ENCODE assay signal across 13 mouse cellular contexts in genomic region chr4:136289918-136290780, GRCm38 (mm10). TPM values are rescaled to one million over a fixed set of nuclear protein-coding genes. Genes with fewer than 3 reads are reported as not detected.
DNase-seq lines count a peak whose midpoint lies in the region; ATAC-seq lines count a peak whose summit lies in the region.
"Had no signal": no experiment of that assay in that cellular context is flagged by ENCODE, and none has a peak within 500 bp of the region (broad histone marks: within the 10 kb centered on the region; RNA-seq: fewer than 3 reads in every experiment).

No protein-coding gene starts in this region.

- H3K27me3 ChIP-seq in hindbrain, embryonic 12.5 days = peaks cover 26% of the 10 kb centered on the region
- H3K27me3 ChIP-seq in midbrain, embryonic 13.5 days = peaks cover 25% of the 10 kb centered on the region
- H3K27me3 ChIP-seq: CH12.LX; liver, embryonic 12.5 days had no signal

- H3K27ac ChIP-seq in hindbrain, embryonic 12.5 days = no peak overlapping the region
- H3K27ac ChIP-seq in midbrain, embryonic 13.5 days = no peak overlapping the region
- H3K27ac ChIP-seq: liver, embryonic 12.5 days had no signal

- ATAC-seq in hindbrain, embryonic 12.5 days (ENCODE audit: low FRiP score) = no peak
- ATAC-seq in midbrain, embryonic 13.5 days = no peak
- ATAC-seq in erythroid progenitor cell, adult 5-6 weeks (replicated peaks; ENCODE audit: low FRiP score, poor library complexity, severe bottlenecking) = no peak
- ATAC-seq: liver, embryonic 12.5 days had no signal

- no peak overlapping the region; the same call in 1 of the 2 replicates for H3K4me3 ChIP-seq in hindbrain, embryonic 12.5 days
- peak overlapping the region; percentile 15 for H3K4me3 ChIP-seq in midbrain, embryonic 13.5 days (replicated peaks)
- H3K4me3 ChIP-seq: liver, embryonic 12.5 days had no signal

- no peak overlapping the region for H3K9ac ChIP-seq in hindbrain, embryonic 12.5 days
- peak overlapping the region; percentile 51 for H3K9ac ChIP-seq in midbrain, embryonic 13.5 days (replicated peaks)
- H3K9ac ChIP-seq: liver, embryonic 12.5 days had no signal

- peak; percentile 53 for DNase-seq in ES-CJ7 (ENCODE audit: low read depth, low spot score)
- peak; percentile 38 for DNase-seq in embryo, embryonic 10 days (ENCODE audit: low spot score)
- DNase-seq in gastrocnemius, postnatal 36 days = no peak
- no peak for DNase-seq in gastrocnemius, postnatal 14 days
- no peak for DNase-seq in adrenal gland, adult (ENCODE audit: inconsistent age in 2 of 2, low spot score in 1 of 2)
- DNase-seq: kidney, adult 8-10 months; lung, postnatal 4 days; right cerebral cortex, adult 18-20 months had no signal

- no peaks in the 10 kb centered on the region for H3K9me3 ChIP-seq in hindbrain, embryonic 12.5 days (replicated peaks)
- 0 out of 2 replicates have a peak, but pooled peaks cover 3% of the 10 kb centered on the region for H3K9me3 ChIP-seq in midbrain, embryonic 13.5 days

- H3K4me1 ChIP-seq in hindbrain, embryonic 12.5 days = peaks cover 31% of the 10 kb centered on the region
- peaks cover 41% of the 10 kb centered on the region for H3K4me1 ChIP-seq in midbrain, embryonic 13.5 days (replicated peaks)

- intact Hi-C loops in gastrocnemius, postnatal 36 days (cut with DNase I) = no loop called here
- intact Hi-C loops in gastrocnemius, postnatal 14 days (cut with DNase I; ENCODE audit: low total_unique reads) = no loop called here

- peak overlapping the region; percentile 26 for H3K4me2 ChIP-seq in hindbrain, embryonic 12.5 days (replicated peaks)
- peak overlapping the region; percentile 42 for H3K4me2 ChIP-seq in midbrain, embryonic 13.5 days (replicated peaks)
- H3K4me2 ChIP-seq: liver, embryonic 12.5 days had no signal

- H3K36me3 ChIP-seq in hindbrain, embryonic 12.5 days = peaks cover 73% of the 10 kb centered on the region
- H3K36me3 ChIP-seq in midbrain, embryonic 13.5 days = peaks cover 77% of the 10 kb centered on the region

- 28% methylated on average over 66 of the region's 66 CpGs for WGBS in hindbrain, embryonic 12.5 days
- 25% methylated on average over 66 of the region's 66 CpGs for WGBS in midbrain, embryonic 13.5 days

RNA-seq across cellular contexts. Expression of gene Zfp46, which starts 5.7 kb away (rescaled TPM):
- polyA plus RNA-seq in hindbrain, embryonic 12.5 days (2016; fragmentation: Nextera tagmentation; extraction: Ambion mirVana) = 42.4 and 42.6 TPM in 2 replicates
- 39.5 and 40.7 TPM in 2 replicates for polyA plus RNA-seq in midbrain, embryonic 13.5 days (2015; fragmentation: Nextera tagmentation; extraction: Ambion mirVana)
- total RNA-seq in gastrocnemius, postnatal 36 days (2021) = 10 to 100 TPM; 19.7 to 22.4 TPM
- 1.7 and 2.9 TPM in 2 replicates for total RNA-seq in erythroid progenitor cell, adult 5-6 weeks (2015; ENCODE audit: low replicate concordance)
- 1.4 and 10.8 TPM in 2 replicates for total RNA-seq in erythroid progenitor cell, adult 5-6 weeks (2017; ENCODE audit: low replicate concordance)
- 10 to 100 TPM; 35.9 to 47.2 TPM for total RNA-seq in gastrocnemius, postnatal 14 days (2021)

RNA-seq across cellular contexts. Expression of gene Hnrnpr, which starts 20.6 kb away (rescaled TPM):
- 219 and 236 TPM in 2 replicates for polyA plus RNA-seq in hindbrain, embryonic 12.5 days (2016; fragmentation: Nextera tagmentation; extraction: Ambion mirVana)
- 254 and 270 TPM in 2 replicates for polyA plus RNA-seq in midbrain, embryonic 13.5 days (2015; fragmentation: Nextera tagmentation; extraction: Ambion mirVana)
- total RNA-seq in gastrocnemius, postnatal 36 days (2021) = 10 to 100 TPM; 16.4 to 21.1 TPM
- 92.6 and 104 TPM in 2 replicates for total RNA-seq in erythroid progenitor cell, adult 5-6 weeks (2015; ENCODE audit: low replicate concordance)
- total RNA-seq in erythroid progenitor cell, adult 5-6 weeks (2017; ENCODE audit: low replicate concordance) = 188 and 198 TPM in 2 replicates
- total RNA-seq in gastrocnemius, postnatal 14 days (2021) = 10 to 100 TPM; 23.0 to 30.3 TPM

RNA-seq across cellular contexts. Expression of gene Tcea3, which starts 42.6 kb away (rescaled TPM):
- 5.0 and 7.2 TPM in 2 replicates for polyA plus RNA-seq in hindbrain, embryonic 12.5 days (2016; fragmentation: Nextera tagmentation; extraction: Ambion mirVana)
- polyA plus RNA-seq in midbrain, embryonic 13.5 days (2015; fragmentation: Nextera tagmentation; extraction: Ambion mirVana) = 0.87 and 1.1 TPM in 2 replicates
- 100 to 1,000 TPM; 272 to 347 TPM for total RNA-seq in gastrocnemius, postnatal 36 days (2021)
- total RNA-seq in erythroid progenitor cell, adult 5-6 weeks (2015; ENCODE audit: low replicate concordance) = 1.3 and 2.5 TPM in 2 replicates
- not detected in 2 replicates for total RNA-seq in erythroid progenitor cell, adult 5-6 weeks (2017; ENCODE audit: low replicate concordance)
- total RNA-seq in gastrocnemius, postnatal 14 days (2021) = 100 to 1,000 TPM; 212 to 226 TPM
- total RNA-seq: CH12.LX had no signal

Comparison
In these comparisons a context has a peak if more than half of its experiments do, and no peak if none do; other contexts are left out.
1. DNase-seq: peak in ES-CJ7 (single experiment) and embryo, embryonic 10 days (single experiment); none in gastrocnemius, postnatal 36 days (0 of 2), gastrocnemius, postnatal 14 days (single experiment) and adrenal gland, adult (0 of 2).
2. RNA of gene Tcea3, which starts 42.6 kb away (total RNA-seq): 272 to 347 TPM in gastrocnemius, postnatal 36 days and 212 to 226 TPM in gastrocnemius, postnatal 14 days; 1.3 to 2.5 TPM in erythroid progenitor cell, adult 5-6 weeks; every median in the first group is over 10 times any median in the second.